Mouse (Mus musculus) liver, embryonic 14.5 days (tissue): Measurements from ENCODE around the gene Skap2.

Experiments used
- CTCF ChIP-seq: IDR thresholded peaks from 2 replicates; pipeline ENCODE4 v1.5.1; 2016; ENCODE audit warnings: antibody characterized with exemption, low read depth, control low read depth
- EP300 ChIP-seq: IDR thresholded peaks from 2 replicates; pipeline ENCODE4 v1.6.1; 2016; ENCODE audit warnings: antibody characterized with exemption, low read depth

- TF ChIP-seq EP300 (no peak), CTCF (no peak)
These were observed 129.5 kb downstream of the Skap2 start for GRCm38 (mm10) chr6:51882880-51883274.
